Mouse (Mus musculus): Measurements from ENCODE around the gene Slc26a6.

DNA sequence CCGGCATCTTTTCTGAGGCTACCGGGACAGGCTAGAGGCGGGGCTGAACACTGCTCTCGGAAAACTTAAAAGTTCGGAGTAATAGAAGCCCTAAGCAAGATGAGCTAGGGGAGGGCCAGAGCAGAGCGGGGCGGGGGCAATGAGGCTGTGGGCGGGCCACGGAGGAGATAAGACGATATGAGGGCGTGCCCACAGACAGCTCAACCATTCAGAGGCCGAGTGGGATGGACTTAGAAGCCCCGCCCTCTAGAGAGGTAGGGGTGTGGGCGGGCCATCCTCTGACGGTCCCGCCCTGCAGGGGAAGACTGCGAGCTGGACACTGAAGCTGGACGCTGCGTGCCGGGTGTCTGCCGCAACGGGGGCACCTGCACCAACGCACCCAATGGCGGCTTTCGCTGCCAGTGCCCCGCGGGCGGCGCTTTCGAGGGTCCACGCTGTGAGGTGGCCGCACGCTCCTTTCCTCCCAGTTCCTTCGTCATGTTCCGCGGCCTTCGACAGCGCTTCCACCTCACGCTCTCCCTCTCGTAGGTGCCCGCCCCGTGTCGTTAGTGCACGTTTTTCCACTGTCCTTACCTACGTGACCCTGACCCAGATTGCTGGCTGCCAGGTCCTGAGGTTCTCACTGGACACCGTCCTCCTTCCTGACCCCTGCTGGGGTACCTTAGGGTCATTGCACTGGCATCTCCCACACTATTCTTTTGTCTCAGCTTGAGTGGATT lies 20.5 kb upstream of the Slc26a6 start:
- TF ChIP-seq GATA1 (IDR thresholded peaks at IDR 0.05; ENCODE audit: low read length) (0 out of 2 replicates have a peak, but pooled peaks have one; percentile 23), TAL1 (IDR thresholded peaks at IDR 0.05; ENCODE audit: low read length) (no peak)

Measured in erythroblast, embryonic 14.5 days (primary cell).